Mouse (Mus musculus) stomach, embryonic 14.5 days (tissue): Measurements from ENCODE around the gene Gart. TPM values are rescaled to one million over a fixed set of nuclear protein-coding genes. Genes with fewer than 3 reads are reported as not detected.

Experiments used
- ATAC-seq: fragments of 200-750 bp; cut with Nextera tagmentation; 2 replicates; pipeline ENCODE4 v1.8.0; 2017; ENCODE audit warnings: low read depth, moderate TSS enrichment; ENCODE audit not compliant: insufficient number of reproducible peaks, insufficient read depth, low FRiP score
- H3K27ac ChIP-seq: fragments of 300-500 bp; sonication (generic); 2 replicates; pipeline ENCODE4 v1.5.1; 2014; ENCODE audit warnings: mild to moderate bottlenecking, low read length, moderate library complexity, mixed read lengths
- H3K27me3 ChIP-seq: fragments of 300-500 bp; sonication (generic); 2 replicates; pipeline ENCODE4 v1.6.1; 2014; ENCODE audit warnings: low read length, control low read depth, mixed read lengths; ENCODE audit not compliant: control insufficient read depth, insufficient read depth
- H3K36me3 ChIP-seq: fragments of 300-500 bp; sonication (generic); 2 replicates; pipeline ENCODE4 v1.6.1; 2014; ENCODE audit warnings: mild to moderate bottlenecking, control low read depth, low read length, moderate library complexity, mixed read lengths; ENCODE audit not compliant: control insufficient read depth, insufficient read depth
- H3K4me1 ChIP-seq: fragments of 300-500 bp; sonication (generic); 2 replicates; pipeline ENCODE4 v1.6.1; 2014; ENCODE audit warnings: low read length, control low read depth, mixed read lengths; ENCODE audit not compliant: control insufficient read depth, insufficient read depth
- H3K4me2 ChIP-seq: fragments of 300-500 bp; sonication (generic); replicated peaks from 2 replicates; pipeline ENCODE4 v1.6.1; 2014; ENCODE audit warnings: low read depth, low read length, control low read depth
- H3K4me3 ChIP-seq: fragments of 300-500 bp; sonication (generic); 2 replicates; pipeline ENCODE4 v1.5.1; 2014; ENCODE audit warnings: low read depth, low read length, control low read depth
- H3K9ac ChIP-seq: fragments of 300-500 bp; sonication (generic); replicated peaks from 2 replicates; pipeline ENCODE4 v1.6.1; 2014; ENCODE audit warnings: low read depth, mild to moderate bottlenecking, control low read depth, low read length, moderate library complexity, mixed read lengths
- H3K9me3 ChIP-seq: fragments of 300-500 bp; sonication (generic); 2 replicates; pipeline ENCODE4 v1.6.1; 2016; ENCODE audit warnings: low read depth, low read length, control low read depth; ENCODE audit not compliant: control insufficient read depth
- WGBS: fragments of 180-500 bp; shearing (Covaris S2); extraction: QIAGEN DNeasy Blood & Tissue Kit; methylation state at CpG from one replicate; pipeline ENCODE4 v1.1.7; 2014; 5-methylcytosine and 5-hydroxymethylcytosine counted together
- polyA plus RNA-seq: library from polyadenylated mRNA; unstranded; fragments of >200 nt; fragmentation: Nextera tagmentation; extraction: Ambion mirVana; gene quantifications from 2 replicates; pipeline ENCODE4 v1.2.1, GENCODE M21; 2014

Gart gene
- polyA plus RNA-seq, 1 experiment from 2014 or later, result 95.8 TPM

DNA sequence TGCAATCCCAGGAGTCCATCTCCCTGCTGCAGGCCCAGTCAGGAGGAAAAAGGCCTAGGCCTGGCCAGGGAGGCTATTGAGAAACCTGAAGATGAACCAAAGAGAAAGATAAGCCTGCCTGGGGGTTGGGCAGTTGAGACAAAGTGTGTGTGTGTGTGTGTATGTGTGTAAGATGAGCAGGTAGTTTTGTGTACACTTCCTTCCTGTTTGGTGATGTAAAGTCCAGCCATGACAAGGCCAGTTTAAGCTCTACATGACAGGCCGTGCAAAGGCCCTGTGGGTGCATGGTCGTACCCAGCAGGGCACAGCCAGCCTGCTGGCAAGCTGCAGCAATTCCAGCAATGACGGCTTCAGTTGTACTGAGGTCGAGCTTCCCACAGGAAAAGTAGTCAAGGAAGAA is 17.0 kb downstream of the Gart start:
- Histone ChIP-seq H3K27ac (no peak overlapping the region), H3K27me3 (no peaks in the 10 kb centered on the region), H3K36me3 (peaks cover 67% of the 10 kb centered on the region), H3K4me1 (no peaks in the 10 kb centered on the region), H3K9me3 (no peaks in the 10 kb centered on the region), H3K9ac (no peak overlapping the region), H3K4me3 (no peak overlapping the region), H3K4me2 (no peak overlapping the region)
- WGBS, result 91% methylated on average over 4 of the region's 4 CpGs
- no peak for ATAC-seq

DNA sequence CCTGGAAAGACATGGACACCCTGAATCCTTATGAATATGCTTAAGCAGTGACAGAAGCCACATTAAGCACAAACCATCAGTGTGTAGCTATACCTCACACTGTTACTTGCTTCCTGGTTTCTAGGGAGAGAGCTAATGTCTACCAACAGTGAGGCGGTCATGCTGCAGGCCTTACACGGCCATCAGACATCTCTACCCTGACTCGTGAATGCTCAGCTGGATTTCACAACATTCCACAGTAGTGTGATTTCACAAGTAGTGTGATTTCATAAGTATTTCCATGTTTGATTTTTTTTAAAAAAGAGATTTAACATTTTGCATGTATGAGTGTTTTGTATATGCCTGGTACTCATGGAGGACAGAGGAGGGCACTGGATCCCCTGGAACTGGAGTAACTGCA is 18.1 kb downstream of the Gart start:
- Histone ChIP-seq H3K27ac (no peak overlapping the region), H3K27me3 (no peaks in the 10 kb centered on the region), H3K4me3 (no peak overlapping the region), H3K9ac (no peak overlapping the region), H3K4me2 (no peak overlapping the region), H3K36me3 (peaks cover 71% of the 10 kb centered on the region), H3K4me1 (no peaks in the 10 kb centered on the region), H3K9me3 (no peaks in the 10 kb centered on the region)
- 89% methylated on average over 3 of the region's 3 CpGs for WGBS
- ATAC-seq, result no peak

DNA sequence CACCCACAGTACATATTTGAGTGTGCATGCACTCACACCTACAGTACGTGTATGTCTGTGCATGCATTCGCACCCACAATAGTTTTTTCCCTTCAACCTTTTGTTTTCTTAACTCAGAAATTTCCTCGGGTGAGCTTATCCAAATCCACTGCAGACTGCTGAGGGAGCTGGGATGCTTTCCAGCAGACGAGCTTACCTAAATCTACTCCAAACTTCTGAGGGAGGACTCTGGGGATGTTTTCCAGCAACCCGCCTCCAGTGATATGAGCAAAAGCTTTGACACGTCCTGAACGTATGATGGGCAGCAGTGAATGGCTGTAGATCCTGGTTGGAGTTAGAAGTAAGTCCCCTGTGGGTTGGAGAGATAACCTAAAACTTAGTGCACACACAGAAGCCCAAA is 18.9 kb downstream of the Gart start:
- Histone ChIP-seq H3K9ac (no peak overlapping the region), H3K27me3 (no peaks in the 10 kb centered on the region), H3K9me3 (no peaks in the 10 kb centered on the region), H3K4me3 (no peak overlapping the region), H3K36me3 (peaks cover 75% of the 10 kb centered on the region), H3K4me1 (no peaks in the 10 kb centered on the region), H3K27ac (no peak overlapping the region), H3K4me2 (no peak overlapping the region)
- 83% methylated on average over 7 of the region's 7 CpGs for WGBS
- no peak for ATAC-seq

DNA sequence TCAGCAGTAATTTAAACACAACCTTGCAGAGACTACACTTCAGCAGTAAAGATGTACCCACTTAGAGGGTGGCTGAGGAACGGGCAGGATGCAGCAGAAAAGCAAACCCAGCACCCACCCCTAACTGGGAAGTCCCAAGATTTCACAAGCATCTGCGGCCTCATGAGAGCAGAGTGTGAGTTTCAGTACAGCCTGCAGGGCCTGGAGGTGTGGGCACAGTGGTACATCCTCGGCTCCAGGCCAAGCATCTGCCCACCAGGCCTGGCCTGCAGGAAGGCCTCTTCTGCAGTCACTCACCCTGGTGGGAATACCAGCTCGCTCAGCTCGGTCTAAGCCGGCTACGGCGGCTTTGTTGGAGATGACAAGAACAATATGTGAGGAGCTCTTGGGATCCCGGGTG is 23.7 kb downstream of the Gart start:
- H3K9me3 ChIP-seq, result no peaks in the 10 kb centered on the region
- H3K27me3 ChIP-seq, result no peaks in the 10 kb centered on the region
- H3K4me2 ChIP-seq, result no peak overlapping the region
- no peak overlapping the region for H3K9ac ChIP-seq
- no peak for ATAC-seq
- H3K4me3 ChIP-seq, result no peak overlapping the region
- no peaks in the 10 kb centered on the region for H3K4me1 ChIP-seq
- 96% methylated on average over 9 of the region's 9 CpGs for WGBS
- peaks cover 60% of the 10 kb centered on the region for H3K36me3 ChIP-seq
- no peak overlapping the region for H3K27ac ChIP-seq

DNA sequence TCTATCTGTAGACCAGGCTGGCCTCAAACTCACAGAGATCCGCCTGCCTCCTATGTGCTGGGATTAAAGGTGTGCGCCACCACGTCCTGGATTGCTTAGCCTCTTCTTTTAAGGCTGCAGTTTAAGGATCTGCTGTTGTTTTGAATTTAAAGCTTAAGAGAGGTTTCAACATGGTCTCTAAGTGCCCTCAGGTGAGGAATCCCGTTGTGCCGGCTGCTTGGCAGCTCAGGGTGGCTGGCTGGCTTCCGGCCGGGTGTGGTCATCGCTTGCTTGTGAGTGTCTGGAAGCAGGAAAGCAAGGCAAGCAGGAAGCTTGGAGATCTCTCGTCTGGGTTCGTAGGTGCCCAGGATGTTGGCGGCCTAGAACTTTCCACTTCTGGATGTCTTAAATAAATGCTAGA is 25.8 kb downstream of the Gart start:
- H3K9ac ChIP-seq, result no peak overlapping the region
- peaks cover 50% of the 10 kb centered on the region for H3K36me3 ChIP-seq
- no peak overlapping the region for H3K27ac ChIP-seq
- no peak overlapping the region for H3K4me2 ChIP-seq
- H3K9me3 ChIP-seq, result no peaks in the 10 kb centered on the region
- whole genome bisulfite sequencing, result 85% methylated on average over 11 of the region's 11 CpGs
- no peak for ATAC-seq
- H3K4me1 ChIP-seq, result no peaks in the 10 kb centered on the region
- H3K4me3 ChIP-seq, result no peak overlapping the region
- H3K27me3 ChIP-seq, result no peaks in the 10 kb centered on the region

DNA sequence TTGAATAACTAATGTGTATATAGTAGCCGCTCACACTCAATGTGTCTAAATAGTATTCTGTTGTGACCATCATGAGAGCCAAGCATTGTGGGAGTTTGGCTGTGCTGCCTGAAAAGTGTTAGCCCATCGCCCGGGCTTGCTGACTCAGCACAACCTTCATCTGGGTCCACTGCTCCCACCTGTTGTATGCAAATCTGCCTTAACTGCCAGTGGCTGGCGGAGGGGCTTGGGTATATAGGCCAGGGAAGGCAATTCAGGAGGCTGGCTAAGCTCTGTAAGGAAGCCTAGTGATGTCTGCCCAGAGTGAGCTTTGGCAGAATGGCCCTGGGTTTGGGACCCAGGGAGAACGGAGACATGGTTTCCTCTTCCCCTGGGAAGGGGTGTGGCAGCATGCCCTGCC is 26.6 kb downstream of the Gart start:
- WGBS, result 88% methylated on average over 5 of the region's 5 CpGs
- Histone ChIP-seq H3K4me1 (no peaks in the 10 kb centered on the region), H3K27me3 (no peaks in the 10 kb centered on the region), H3K4me2 (no peak overlapping the region), H3K27ac (no peak overlapping the region), H3K9ac (no peak overlapping the region), H3K4me3 (no peak overlapping the region), H3K9me3 (no peaks in the 10 kb centered on the region), H3K36me3 (peaks cover 44% of the 10 kb centered on the region)
- ATAC-seq, result no peak

DNA sequence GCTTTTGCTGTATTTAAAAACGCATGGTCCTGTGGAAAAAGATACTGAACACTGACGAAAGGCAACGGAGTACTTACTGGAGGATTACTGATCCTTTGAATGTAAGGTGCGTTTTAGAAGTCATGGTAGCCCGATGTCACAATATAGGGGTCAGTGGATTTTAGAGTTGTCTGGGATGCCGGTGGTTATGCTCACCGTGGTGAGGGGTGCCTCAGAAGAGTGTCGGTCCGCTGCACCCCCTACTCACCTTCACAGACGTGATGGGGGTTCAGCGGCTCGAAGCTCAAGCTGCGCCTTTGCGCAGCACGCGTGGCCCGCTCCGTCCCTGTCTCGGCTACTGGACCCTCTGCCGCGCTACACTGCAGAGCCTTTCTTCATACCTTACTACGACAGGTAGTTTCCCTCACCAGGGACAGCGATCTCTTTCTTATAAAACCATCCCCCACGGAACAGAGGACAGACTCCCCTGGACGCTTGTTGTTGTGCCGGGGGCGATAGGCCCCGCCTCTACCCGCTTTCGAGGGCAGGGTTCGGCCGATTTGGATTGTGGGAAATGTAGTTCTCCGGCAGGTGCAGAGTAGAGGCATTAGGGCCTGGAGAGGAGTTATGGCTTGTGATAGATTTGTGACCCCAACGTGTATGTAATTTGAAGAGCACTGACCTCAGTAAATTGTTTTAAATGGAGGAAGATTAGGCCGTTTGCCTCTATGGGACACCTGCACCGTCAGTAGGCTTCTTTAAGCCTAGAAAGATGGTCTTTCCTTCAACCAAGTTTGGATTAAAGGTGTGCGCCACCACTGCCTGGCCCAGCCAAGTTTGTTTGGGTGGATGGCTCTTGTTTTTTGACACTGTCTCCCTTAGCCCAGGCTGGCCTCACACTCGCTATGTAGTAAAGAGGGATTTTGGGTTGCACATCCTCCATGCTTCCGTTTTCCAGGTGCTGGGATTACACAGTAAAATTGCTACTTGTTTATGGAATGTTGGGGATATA is 27.9 kb downstream of the Gart start, which contains the start of gene Dnajc28:
TSS of gene Dnajc28 (minus strand) at position 516 of the 991 bp plus-strand sequence.
- peak; percentile 88 for ATAC-seq
- H3K9me3 ChIP-seq, result no peaks in the 10 kb centered on the region
- peaks cover 33% of the 10 kb centered on the region for H3K36me3 ChIP-seq
- H3K4me1 ChIP-seq, result no peaks in the 10 kb centered on the region
- 10% methylated on average over 39 of the region's 39 CpGs for WGBS
- no peaks in the 10 kb centered on the region for H3K27me3 ChIP-seq
- peak within 1 kb of the TSS; percentile 55 for H3K9ac ChIP-seq
- no peak within 1 kb of the TSS for H3K27ac ChIP-seq
- peak within 1 kb of the TSS; percentile 67 for H3K4me3 ChIP-seq
- H3K4me2 ChIP-seq, result peak within 1 kb of the TSS; percentile 89

DNA sequence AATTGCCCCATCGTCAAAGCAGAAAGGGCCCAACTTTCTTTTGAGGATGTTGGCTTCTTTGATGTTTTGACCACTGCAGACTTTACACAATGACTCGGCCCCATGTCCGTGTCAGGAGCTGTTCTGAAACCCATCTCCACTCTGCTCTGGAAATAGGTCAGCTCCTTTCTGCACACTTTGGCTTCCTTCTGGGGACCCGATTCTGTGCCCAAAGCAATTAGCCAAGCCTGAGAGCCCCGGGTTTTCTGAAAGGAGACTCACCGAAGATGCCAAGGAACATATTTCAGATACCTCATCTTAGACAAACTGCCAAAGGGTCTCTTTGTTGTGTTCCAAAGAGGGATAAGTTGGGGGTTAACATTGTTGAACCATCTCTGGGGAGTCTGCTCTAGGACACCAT is 32.2 kb downstream of the Gart start:
- 83% methylated on average over 6 of the region's 6 CpGs for WGBS
- Histone ChIP-seq H3K4me2 (no peak overlapping the region), H3K4me3 (no peak overlapping the region), H3K9me3 (no peaks in the 10 kb centered on the region), H3K4me1 (no peaks in the 10 kb centered on the region), H3K27me3 (no peaks in the 10 kb centered on the region), H3K27ac (no peak overlapping the region), H3K9ac (no peak overlapping the region), H3K36me3 (no peaks in the 10 kb centered on the region)
- ATAC-seq, result no peak
